Mouse (Mus musculus) cerebral cortex, adult 2 months (tissue): ENCODE measurements around the gene Mllt6.

ENCODE experiments used
- WGBS: fragments of 180-500 bp; shearing (Covaris S2); methylation state at CpG from one replicate; pipeline ENCODE4 v1.1.7; 2018; 5-methylcytosine and 5-hydroxymethylcytosine counted together

Mllt6 gene

GRCm38 (mm10) chr11:97716021-97716420 is 52.8 kb downstream of the Mllt6 start:
- WGBS = 75% methylated on average over 8 of the region's 8 CpGs

- 86% methylated on average over 26 of the region's 26 CpGs for WGBS
Measured at GRCm38 (mm10) chr11:97717369-97718280, 54.4 kb downstream of the Mllt6 start.

- 74% methylated on average over 15 of the region's 15 CpGs for WGBS
Measured at GRCm38 (mm10) chr11:97718281-97718860, 55.2 kb downstream of the Mllt6 start.

- 84% methylated on average over 4 of the region's 4 CpGs for WGBS
Measured at GRCm38 (mm10) chr11:97719041-97719440, 55.8 kb downstream of the Mllt6 start.

GRCm38 (mm10) chr11:97721338-97721737 is 58.1 kb downstream of the Mllt6 start:
- WGBS = 92% methylated on average over 4 of the region's 4 CpGs

- WGBS = 71% methylated on average over 7 of the region's 7 CpGs
Measured at GRCm38 (mm10) chr11:97723709-97724108, 60.5 kb downstream of the Mllt6 start.

- 75% methylated on average over 7 of the region's 7 CpGs for WGBS
Measured at GRCm38 (mm10) chr11:97728311-97728710, 65.1 kb downstream of the Mllt6 start.

GRCm38 (mm10) chr11:97728730-97729129 is 65.5 kb downstream of the Mllt6 start:
- 78% methylated on average over 7 of the region's 7 CpGs for WGBS

- 35% methylated on average over 10 of the region's 10 CpGs for WGBS
Measured at GRCm38 (mm10) chr11:97733689-97734088, 70.5 kb downstream of the Mllt6 start.

GRCm38 (mm10) chr11:97734810-97735209 is 71.6 kb downstream of the Mllt6 start:
- WGBS = 75% methylated on average over 5 of the region's 5 CpGs
